Mouse (Mus musculus): ENCODE data around the gene Efcab7.

The Efcab7 gene

GRCm38 (mm10) chr4:99941655-99942414 is 112.8 kb downstream of the Efcab7 start:
- DNase-seq (ENCODE audit: extremely low spot score, low spot score) = no peak

- DNase-seq (ENCODE audit: extremely low spot score, low spot score) = no peak
These were observed 115.6 kb downstream of the Efcab7 start for GRCm38 (mm10) chr4:99944606-99945005.

GRCm38 (mm10) chr4:99945011-99945410 is 116.0 kb downstream of the Efcab7 start:
- DNase-seq (ENCODE audit: extremely low spot score, low spot score) = no peak

DNA sequence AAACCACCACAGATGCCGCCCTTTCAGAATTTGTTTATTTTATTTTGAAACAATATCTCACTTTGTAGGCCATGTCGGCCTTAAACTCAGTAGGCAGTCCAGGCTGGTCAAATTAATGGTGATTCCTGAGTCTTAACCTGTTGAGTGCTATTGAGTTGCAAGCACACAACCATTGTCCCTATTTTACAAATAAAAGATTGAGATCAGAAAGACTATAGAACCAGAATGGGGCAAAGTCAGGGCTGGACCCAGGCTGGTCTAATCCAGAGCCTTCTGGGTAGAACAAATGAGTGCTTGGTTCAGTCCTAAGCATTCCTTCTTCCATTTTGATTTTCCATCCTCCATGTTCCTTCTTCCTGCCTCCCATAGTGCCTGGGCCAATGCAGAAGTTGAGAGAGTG is 117.5 kb downstream of the Efcab7 start:
- no peak for DNase-seq (ENCODE audit: extremely low spot score, low spot score)

GRCm38 (mm10) chr4:99947192-99947591 is 118.2 kb downstream of the Efcab7 start:
- DNase-seq (ENCODE audit: extremely low spot score, low spot score) = no peak

GRCm38 (mm10) chr4:99947896-99948295 is 118.9 kb downstream of the Efcab7 start:
- no peak for DNase-seq (ENCODE audit: extremely low spot score, low spot score)

DNA sequence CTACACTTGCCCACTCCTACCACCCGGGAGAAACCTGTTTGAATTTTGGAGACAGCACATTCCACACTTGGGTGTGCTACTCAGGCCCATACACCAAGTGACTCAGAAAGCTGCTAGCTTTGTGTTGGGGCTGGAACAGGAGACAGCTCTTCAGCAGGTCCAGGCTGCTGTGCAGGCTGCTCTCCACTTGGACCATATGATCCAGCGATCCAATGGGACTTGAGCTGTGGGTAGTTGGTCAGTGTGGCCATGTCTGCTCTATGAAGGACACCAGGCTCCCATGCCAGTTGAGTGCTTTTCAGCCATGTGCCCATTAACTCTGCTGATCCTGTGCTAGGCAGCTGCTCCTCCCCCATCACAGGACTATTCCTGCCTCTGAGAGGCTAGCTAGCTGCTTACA is 124.9 kb downstream of the Efcab7 start:
- DNase-seq (ENCODE audit: extremely low spot score, low spot score) = no peak

- DNase-seq (ENCODE audit: extremely low spot score, low spot score) = no peak
These were observed 126.4 kb downstream of the Efcab7 start for GRCm38 (mm10) chr4:99955396-99955795.

DNA sequence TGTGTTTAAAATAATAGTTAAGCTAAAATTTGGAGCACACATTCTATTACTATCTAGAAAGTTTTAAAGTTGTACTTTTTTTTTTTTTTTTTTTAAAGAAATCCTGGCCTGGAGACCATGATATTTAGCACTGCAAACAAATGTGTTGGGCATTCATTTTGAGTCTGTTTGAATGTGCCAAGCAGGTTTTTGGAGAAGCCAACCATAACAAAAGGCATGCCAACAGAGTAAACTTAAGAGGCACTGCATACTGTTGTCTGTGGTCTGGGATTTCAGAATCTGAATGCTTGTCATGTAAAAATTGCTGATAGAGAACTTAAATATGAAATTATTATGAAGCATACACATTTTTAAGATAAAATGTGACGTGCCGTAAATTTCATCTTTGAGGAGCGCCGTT is 128.2 kb downstream of the Efcab7 start:
- DNase-seq (ENCODE audit: extremely low spot score, low spot score) = no peak

DNA sequence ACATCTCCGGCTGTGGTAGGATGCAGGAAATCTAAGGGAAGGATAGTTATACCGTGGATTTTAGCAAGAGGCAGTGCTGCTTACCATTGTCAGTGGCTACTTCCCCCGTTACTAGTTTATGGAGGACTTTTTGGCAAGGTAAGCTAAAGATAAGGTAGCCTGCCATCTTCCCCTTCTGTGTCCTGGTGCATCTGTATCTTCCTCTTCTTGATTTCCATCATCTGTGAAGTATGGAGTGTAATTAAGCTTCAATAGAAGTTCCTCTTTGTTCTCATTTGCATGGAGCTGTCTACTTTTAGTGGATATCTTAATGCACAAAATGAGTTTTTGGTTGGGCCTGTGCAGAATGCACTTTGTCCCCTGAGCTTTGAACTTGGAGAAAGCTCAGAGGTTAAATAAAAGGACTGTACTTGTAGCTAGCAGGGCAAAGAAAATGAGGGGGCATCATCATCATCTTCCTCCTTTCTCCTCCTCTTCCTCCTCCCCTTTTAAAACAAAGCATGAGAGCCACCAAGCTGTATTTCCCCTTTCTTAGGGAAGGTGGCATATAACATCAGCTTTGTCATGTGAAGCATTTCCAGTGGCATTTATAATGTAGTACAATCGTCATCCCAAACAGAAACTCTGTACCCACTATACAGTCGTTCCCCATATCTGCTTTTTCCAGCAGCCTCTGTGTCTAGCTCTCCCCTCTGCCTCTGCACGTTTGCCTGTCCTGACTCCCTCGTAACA is 129.3 kb downstream of the Efcab7 start:
- DNase-seq (ENCODE audit: extremely low spot score, low spot score) = no peak

- no peak for DNase-seq (ENCODE audit: extremely low spot score, low spot score)
These were observed 130.3 kb downstream of the Efcab7 start for GRCm38 (mm10) chr4:99959308-99959707.

Measured in neural tube, embryonic 10.5 days (tissue).